Mouse (Mus musculus): ENCODE measurements around the gene Fezf2. TPM values are rescaled to one million over a fixed set of nuclear protein-coding genes. Genes with fewer than 3 reads are reported as not detected.

Fezf2 gene
- total and polyA plus RNA-seq, 2 experiments from 2014 or later, result 0.52 TPM; not detected in 1

- H3K9me3 ChIP-seq (ENCODE audit: low read length), result no peaks in the 10 kb centered on the region
- TF ChIP-seq CTCF (IDR thresholded peaks at IDR 0.05; ENCODE audit: low read depth), result no peak
- no peak overlapping the region for H3K4me2 ChIP-seq (ENCODE audit: low read depth, low read length)
- no peaks in the 10 kb centered on the region for H3K4me1 ChIP-seq (ENCODE audit: insufficient read depth, low read length)
- no peak overlapping the region for H3K4me3 ChIP-seq (ENCODE audit: low read length)
- WGBS, result 13% methylated on average over 15 of the region's 15 CpGs
- no peaks in the 10 kb centered on the region for H3K36me3 ChIP-seq (ENCODE audit: insufficient read depth, low read length)
- ATAC-seq (no peak), DNase-seq (ENCODE audit: low spot score) (no peak)
- no peak overlapping the region for H3K27ac ChIP-seq
- H3K27me3 ChIP-seq (ENCODE audit: insufficient read depth, low read length), result peaks cover 93% of the 10 kb centered on the region
- H3K9ac ChIP-seq (replicated peaks; ENCODE audit: low read length), result no peak overlapping the region
Measured at GRCm38 (mm10) chr14:12349334-12350090, 1.5 kb upstream of the Fezf2 start.

GRCm38 (mm10) chr14:12346865-12347600 lies 956 bp downstream of the Fezf2 start:
- Histone ChIP-seq H3K27me3 (ENCODE audit: insufficient read depth, low read length) (peaks cover 90% of the 10 kb centered on the region), H3K27ac (no peak overlapping the region), H3K36me3 (ENCODE audit: insufficient read depth, low read length) (no peaks in the 10 kb centered on the region), H3K4me3 (ENCODE audit: low read length) (0 out of 2 replicates have a peak overlapping the region, but pooled peaks have one; percentile 0), H3K9me3 (ENCODE audit: low read length) (no peaks in the 10 kb centered on the region), H3K4me1 (ENCODE audit: insufficient read depth, low read length) (no peaks in the 10 kb centered on the region), H3K9ac (replicated peaks; ENCODE audit: low read length) (no peak overlapping the region), H3K4me2 (ENCODE audit: low read depth, low read length) (peak overlapping the region; percentile 21; the same call in 1 of the 2 replicates)
- TF ChIP-seq CTCF (IDR thresholded peaks at IDR 0.05; ENCODE audit: low read depth), result no peak
- DNase-seq (ENCODE audit: low spot score) (no peak), ATAC-seq (no peak)
- WGBS, result 2% methylated on average over 26 of the region's 26 CpGs

GRCm38 (mm10) chr14:12346011-12346864 lies 1.8 kb downstream of the Fezf2 start:
- H3K4me2 ChIP-seq (ENCODE audit: low read depth, low read length), result peak overlapping the region; percentile 21; the same call in 1 of the 2 replicates
- ATAC-seq (no peak), DNase-seq (ENCODE audit: low spot score) (no peak)
- H3K27me3 ChIP-seq (ENCODE audit: insufficient read depth, low read length), result peaks cover 91% of the 10 kb centered on the region
- H3K9ac ChIP-seq (replicated peaks; ENCODE audit: low read length), result no peak overlapping the region
- H3K4me1 ChIP-seq (ENCODE audit: insufficient read depth, low read length), result no peaks in the 10 kb centered on the region
- TF ChIP-seq CTCF (IDR thresholded peaks at IDR 0.05; ENCODE audit: low read depth), result no peak
- H3K27ac ChIP-seq, result no peak overlapping the region
- peak overlapping the region; percentile 0; the same call in 1 of the 2 replicates for H3K4me3 ChIP-seq (ENCODE audit: low read length)
- H3K36me3 ChIP-seq (ENCODE audit: insufficient read depth, low read length), result no peaks in the 10 kb centered on the region
- H3K9me3 ChIP-seq (ENCODE audit: low read length), result no peaks in the 10 kb centered on the region
- under 1% methylated on average over 50 of the region's 50 CpGs for WGBS

GRCm38 (mm10) chr14:12345241-12345921 lies 2.6 kb downstream of the Fezf2 start:
- no peaks in the 10 kb centered on the region for H3K9me3 ChIP-seq (ENCODE audit: low read length)
- ATAC-seq, result no peak
- 1% methylated on average over 39 of the region's 40 CpGs for WGBS
- H3K4me1 ChIP-seq (ENCODE audit: insufficient read depth, low read length), result no peaks in the 10 kb centered on the region
- peak overlapping the region; percentile 15; the same call in 1 of the 2 replicates for H3K4me3 ChIP-seq (ENCODE audit: low read length)
- H3K27me3 ChIP-seq (ENCODE audit: insufficient read depth, low read length), result peaks cover 90% of the 10 kb centered on the region
- H3K9ac ChIP-seq (replicated peaks; ENCODE audit: low read length), result no peak overlapping the region
- peak overlapping the region; percentile 31; the same call in 1 of the 2 replicates for H3K4me2 ChIP-seq (ENCODE audit: low read depth, low read length)
- no peak for TF ChIP-seq CTCF (IDR thresholded peaks at IDR 0.05; ENCODE audit: low read depth)
- DNase-seq (ENCODE audit: low spot score), result no peak
- H3K27ac ChIP-seq, result no peak overlapping the region
- no peaks in the 10 kb centered on the region for H3K36me3 ChIP-seq (ENCODE audit: insufficient read depth, low read length)

GRCm38 (mm10) chr14:12344746-12345240 lies 3.2 kb downstream of the Fezf2 start:
- Histone ChIP-seq H3K27me3 (ENCODE audit: insufficient read depth, low read length) (peaks cover 85% of the 10 kb centered on the region), H3K27ac (no peak overlapping the region), H3K36me3 (ENCODE audit: insufficient read depth, low read length) (no peaks in the 10 kb centered on the region), H3K4me3 (ENCODE audit: low read length) (peak overlapping the region; percentile 15; the same call in 1 of the 2 replicates), H3K9me3 (ENCODE audit: low read length) (no peaks in the 10 kb centered on the region), H3K4me1 (ENCODE audit: insufficient read depth, low read length) (no peaks in the 10 kb centered on the region), H3K9ac (replicated peaks; ENCODE audit: low read length) (no peak overlapping the region), H3K4me2 (ENCODE audit: low read depth, low read length) (peak overlapping the region; percentile 31; the same call in 1 of the 2 replicates)
- no peak for ATAC-seq
- no peak for DNase-seq (ENCODE audit: low spot score)
- WGBS, result under 1% methylated on average over 39 of the region's 39 CpGs
- TF ChIP-seq CTCF (IDR thresholded peaks at IDR 0.05; ENCODE audit: low read depth), result no peak
